Mouse (Mus musculus): ENCODE results near the gene Scn11a. TPM values are rescaled to one million over a fixed set of nuclear protein-coding genes. Genes with fewer than 3 reads are reported as not detected.

The Scn11a gene
- 0.04 and 0.05 TPM in 2 replicates for polyA plus RNA-seq (2015; fragmentation: Nextera tagmentation; extraction: Ambion mirVana)

DNA sequence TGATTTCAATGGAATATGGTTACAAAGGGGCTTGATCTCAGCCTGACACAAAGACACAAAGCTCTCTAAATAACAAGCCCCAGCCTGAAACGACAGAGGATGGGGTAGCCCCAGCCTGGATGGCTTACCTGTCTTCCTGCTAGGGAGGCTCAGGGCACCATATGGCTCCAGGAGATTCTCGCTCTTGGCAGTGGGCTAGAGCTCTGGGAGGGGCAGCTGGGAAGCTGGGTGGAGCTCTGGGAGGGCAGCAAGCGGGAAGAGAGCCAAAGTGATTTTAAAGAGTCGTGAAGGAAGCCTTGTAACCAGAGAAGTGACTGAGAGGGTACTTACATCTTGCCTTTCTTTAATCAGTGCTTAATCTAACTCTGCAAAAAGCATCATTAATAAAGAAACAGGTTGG lies at the start of gene Scn11a:
TSS of gene Scn11a (minus strand) at position 160 of the 400 bp plus-strand sequence.
- no peak within 1 kb of the TSS for H3K4me2 ChIP-seq (replicated peaks)
- 22% methylated on average over 4 of the region's 4 CpGs for WGBS
- H3K4me3 ChIP-seq, result no peak within 1 kb of the TSS
- H3K27ac ChIP-seq, result no peak within 1 kb of the TSS
- no peak within 1 kb of the TSS for H3K9ac ChIP-seq
- no peak for ATAC-seq (ENCODE audit: low FRiP score, low read depth)
- no peaks in the 10 kb centered on the region for H3K27me3 ChIP-seq
- H3K36me3 ChIP-seq, result no peaks in the 10 kb centered on the region
- H3K4me1 ChIP-seq, result peaks cover 18% of the 10 kb centered on the region
- no peaks in the 10 kb centered on the region for H3K9me3 ChIP-seq

DNA sequence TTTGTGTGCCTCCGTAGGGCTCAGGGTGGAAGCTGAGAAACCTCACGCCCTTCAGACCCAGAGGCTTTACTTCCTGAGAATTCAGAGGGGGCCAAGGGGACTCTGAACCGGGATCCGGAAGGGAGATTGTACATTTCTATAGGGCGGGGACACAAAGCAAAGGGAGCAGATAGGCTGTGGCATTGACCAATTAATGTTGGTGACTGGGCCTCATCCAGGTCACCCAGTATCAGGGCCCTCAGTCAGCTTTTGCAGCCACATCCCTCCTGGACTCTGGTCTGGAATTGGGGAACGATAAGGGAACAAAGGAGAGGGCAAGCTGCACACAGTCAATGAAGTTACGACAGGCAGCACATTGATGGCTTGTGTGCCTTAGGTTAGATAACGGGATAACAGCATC lies 28.9 kb upstream of the Scn11a start:
- peaks cover 9% of the 10 kb centered on the region; the same call in 1 of the 2 replicates for H3K9me3 ChIP-seq
- 68% methylated on average over 8 of the region's 8 CpGs for WGBS
- no peak overlapping the region for H3K9ac ChIP-seq
- H3K4me1 ChIP-seq, result peaks cover 5% of the 10 kb centered on the region
- no peak overlapping the region for H3K27ac ChIP-seq
- H3K27me3 ChIP-seq, result no peaks in the 10 kb centered on the region
- ATAC-seq (ENCODE audit: low FRiP score, low read depth), result no peak
- no peak overlapping the region for H3K4me3 ChIP-seq
- H3K36me3 ChIP-seq, result no peaks in the 10 kb centered on the region
- no peak overlapping the region for H3K4me2 ChIP-seq (replicated peaks)

DNA sequence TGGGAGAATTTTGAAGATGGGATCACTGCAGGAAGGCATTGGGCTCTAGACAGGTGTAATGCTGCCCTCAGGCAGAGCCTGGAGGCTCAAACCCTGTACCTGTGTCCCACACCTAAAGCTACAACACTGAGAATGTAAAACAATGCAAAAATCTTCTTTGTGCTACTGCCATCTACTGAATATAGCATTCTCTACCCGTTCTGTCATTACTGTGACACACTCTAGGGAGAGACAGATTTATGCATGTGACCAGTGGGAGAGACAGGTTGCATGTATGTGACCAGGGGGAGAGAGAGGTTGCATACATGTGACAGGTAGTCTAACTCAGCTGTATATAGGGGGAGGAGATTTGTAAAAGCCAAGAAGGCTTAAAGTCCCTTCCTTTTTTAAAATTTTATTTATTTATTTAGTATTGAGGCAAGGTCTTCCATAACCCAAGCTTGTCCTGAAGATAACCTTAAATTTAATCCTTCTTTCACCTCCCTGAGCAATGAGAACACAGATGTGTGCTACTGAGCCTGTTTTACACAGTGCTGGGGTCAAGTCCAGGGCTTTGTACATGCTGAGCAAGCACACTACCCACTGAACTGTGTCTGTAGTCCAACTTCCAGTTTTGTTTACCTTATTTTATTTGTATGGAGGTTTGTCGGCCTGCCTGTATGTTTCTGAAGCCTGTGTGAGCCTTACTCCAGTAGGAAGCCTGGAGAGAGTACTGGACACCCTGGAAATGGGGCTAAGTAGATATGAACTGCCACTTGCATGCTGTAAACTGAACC lies 28.0 kb upstream of the Scn11a start:
- H3K27me3 ChIP-seq, result no peaks in the 10 kb centered on the region
- ATAC-seq (ENCODE audit: low FRiP score, low read depth), result no peak
- H3K4me2 ChIP-seq (replicated peaks), result no peak overlapping the region
- no peak overlapping the region for H3K27ac ChIP-seq
- no peak overlapping the region for H3K4me3 ChIP-seq
- peaks cover 11% of the 10 kb centered on the region for H3K4me1 ChIP-seq
- 62% methylated on average over 2 of the region's 2 CpGs for WGBS
- H3K9ac ChIP-seq, result no peak overlapping the region
- H3K36me3 ChIP-seq, result no peaks in the 10 kb centered on the region
- peaks cover 9% of the 10 kb centered on the region; the same call in 1 of the 2 replicates for H3K9me3 ChIP-seq

DNA sequence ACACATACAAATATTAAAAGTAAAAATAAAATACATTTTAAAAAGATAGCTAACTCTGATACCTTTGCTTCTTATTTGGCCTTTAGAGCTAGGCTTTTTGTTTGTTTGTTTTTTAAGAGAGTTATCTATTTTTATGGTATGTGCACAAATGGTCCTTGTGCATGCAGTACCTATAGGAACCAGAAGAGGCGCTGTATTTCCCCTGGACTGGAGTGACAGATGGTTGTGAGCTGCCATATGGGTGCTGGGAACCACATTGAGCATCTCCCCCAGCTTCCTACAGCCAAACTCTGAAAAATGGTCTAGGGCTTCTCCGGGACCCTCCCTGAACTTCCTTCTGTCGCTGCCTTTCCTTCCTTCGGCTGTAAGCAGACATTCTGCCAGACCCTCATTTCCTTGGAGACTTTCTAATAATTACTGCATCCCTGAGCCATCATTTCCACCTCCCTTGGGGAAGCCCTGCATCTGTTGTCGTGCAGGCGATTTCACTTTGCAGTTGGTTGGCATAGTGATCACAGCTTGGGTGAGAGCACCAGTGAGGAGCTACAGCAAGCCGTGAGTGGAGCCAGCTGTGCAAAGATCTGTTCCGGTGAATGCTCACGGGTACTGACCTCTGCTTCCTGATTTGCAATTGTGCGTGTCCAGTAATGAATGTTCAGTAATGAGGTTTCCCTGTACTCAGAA lies 27.2 kb upstream of the Scn11a start:
- H3K9ac ChIP-seq, result no peak overlapping the region
- H3K4me2 ChIP-seq (replicated peaks), result no peak overlapping the region
- no peaks in the 10 kb centered on the region for H3K27me3 ChIP-seq
- peaks cover 6% of the 10 kb centered on the region; the same call in 1 of the 2 replicates for H3K9me3 ChIP-seq
- peaks cover 11% of the 10 kb centered on the region for H3K4me1 ChIP-seq
- H3K4me3 ChIP-seq, result no peak overlapping the region
- ATAC-seq (ENCODE audit: low FRiP score, low read depth), result no peak
- WGBS, result 71% methylated on average over 10 of the region's 10 CpGs
- H3K36me3 ChIP-seq, result no peaks in the 10 kb centered on the region
- H3K27ac ChIP-seq, result no peak overlapping the region

DNA sequence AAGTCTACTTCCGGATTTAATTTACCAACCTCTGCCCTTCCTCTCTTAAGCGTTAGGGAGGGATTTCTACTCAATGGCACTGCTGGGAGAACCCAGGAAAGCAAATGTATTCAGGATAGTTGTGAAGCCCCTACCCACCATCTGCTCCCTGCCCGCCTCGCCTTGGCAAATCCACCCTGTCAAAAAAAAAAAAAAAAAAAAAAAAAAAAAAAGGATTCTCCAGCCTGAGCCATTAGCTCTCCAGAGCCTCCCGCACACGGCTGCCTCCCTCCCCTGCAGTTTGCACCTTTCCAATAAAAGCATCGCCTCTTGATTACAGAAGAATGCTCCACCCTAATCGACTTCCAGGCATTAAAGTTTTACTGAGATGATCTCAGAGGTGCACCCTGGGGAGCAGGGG lies 24.0 kb upstream of the Scn11a start:
- Histone ChIP-seq H3K4me2 (replicated peaks) (no peak overlapping the region), H3K27me3 (peaks cover 7% of the 10 kb centered on the region; the same call in 1 of the 2 replicates), H3K36me3 (no peaks in the 10 kb centered on the region), H3K9me3 (no peaks in the 10 kb centered on the region), H3K27ac (no peak overlapping the region), H3K9ac (no peak overlapping the region), H3K4me1 (peaks cover 29% of the 10 kb centered on the region), H3K4me3 (no peak overlapping the region)
- no peak for ATAC-seq (ENCODE audit: low FRiP score, low read depth)
- 16% methylated on average over 8 of the region's 8 CpGs for WGBS

DNA sequence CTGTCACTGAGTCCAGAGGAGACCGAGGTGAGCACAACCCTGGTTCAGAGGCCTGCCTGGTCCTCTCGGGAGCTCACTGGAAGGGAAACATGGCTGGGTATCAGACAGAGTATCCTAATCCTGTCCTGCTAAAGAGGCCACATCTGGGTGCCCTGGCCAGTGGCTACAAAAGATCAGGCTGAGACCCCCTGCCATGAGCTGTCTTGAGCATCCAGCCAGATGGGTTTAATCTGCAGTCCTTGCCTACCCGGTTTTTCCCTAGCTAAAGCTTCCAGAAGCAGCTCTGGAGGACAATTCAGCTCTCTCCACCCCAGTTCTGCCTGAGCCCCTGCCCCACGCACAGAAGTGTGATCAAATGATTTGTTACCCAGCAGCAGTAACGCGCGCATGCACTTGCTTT lies 23.4 kb upstream of the Scn11a start:
- Histone ChIP-seq H3K4me1 (peaks cover 35% of the 10 kb centered on the region), H3K9ac (no peak overlapping the region), H3K27me3 (peaks cover 7% of the 10 kb centered on the region; the same call in 1 of the 2 replicates), H3K27ac (no peak overlapping the region), H3K4me3 (no peak overlapping the region), H3K4me2 (replicated peaks) (no peak overlapping the region), H3K36me3 (no peaks in the 10 kb centered on the region), H3K9me3 (no peaks in the 10 kb centered on the region)
- WGBS, result 25% methylated on average over 7 of the region's 7 CpGs
- ATAC-seq (ENCODE audit: low FRiP score, low read depth), result no peak

DNA sequence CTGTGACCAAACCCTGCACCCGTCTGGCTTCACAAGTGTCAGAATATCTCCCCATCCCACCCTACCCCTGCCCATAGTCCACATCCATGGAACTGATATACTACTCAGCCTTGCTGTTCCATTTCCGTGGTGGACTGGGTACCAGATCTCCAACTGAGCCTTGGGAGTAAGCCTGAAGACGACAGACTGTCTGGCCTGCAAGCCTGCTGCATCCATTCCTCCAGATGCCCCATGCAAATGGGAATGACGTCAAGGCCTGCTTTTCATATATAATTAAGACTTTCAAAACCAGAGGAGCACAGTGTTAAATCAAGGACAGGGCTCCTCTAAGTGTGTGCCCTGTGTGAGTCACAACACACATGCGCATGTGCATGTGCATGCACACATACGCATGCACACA lies 21.9 kb upstream of the Scn11a start:
- Histone ChIP-seq H3K4me2 (replicated peaks) (no peak overlapping the region), H3K9ac (no peak overlapping the region; the same call in 1 of the 2 replicates), H3K27me3 (peaks cover 7% of the 10 kb centered on the region; the same call in 1 of the 2 replicates), H3K4me3 (no peak overlapping the region), H3K4me1 (peaks cover 49% of the 10 kb centered on the region), H3K9me3 (no peaks in the 10 kb centered on the region), H3K36me3 (no peaks in the 10 kb centered on the region), H3K27ac (no peak overlapping the region)
- ATAC-seq (ENCODE audit: low FRiP score, low read depth), result no peak
- 65% methylated on average over 6 of the region's 6 CpGs for WGBS

DNA sequence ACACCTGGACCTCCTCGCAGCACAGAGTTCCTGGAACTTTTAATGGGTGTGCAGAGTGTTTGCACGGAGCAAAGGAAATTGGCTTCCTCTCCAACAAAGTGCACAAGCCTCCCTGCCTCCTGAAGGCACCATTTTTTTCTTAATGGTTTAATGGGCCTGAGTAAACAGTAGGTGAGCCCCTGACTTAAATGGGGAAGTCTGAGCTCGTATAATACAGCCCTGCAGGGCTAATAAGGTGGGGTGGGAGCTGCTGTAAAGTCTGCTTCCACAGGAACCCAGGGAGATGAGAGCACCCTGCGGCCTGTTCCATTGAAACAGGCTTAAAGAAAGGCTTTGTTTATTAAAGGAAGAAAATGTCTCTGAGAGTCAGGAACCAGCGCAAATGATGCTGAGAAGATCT lies 19.5 kb upstream of the Scn11a start:
- WGBS, result 13% methylated on average over 5 of the region's 5 CpGs

DNA sequence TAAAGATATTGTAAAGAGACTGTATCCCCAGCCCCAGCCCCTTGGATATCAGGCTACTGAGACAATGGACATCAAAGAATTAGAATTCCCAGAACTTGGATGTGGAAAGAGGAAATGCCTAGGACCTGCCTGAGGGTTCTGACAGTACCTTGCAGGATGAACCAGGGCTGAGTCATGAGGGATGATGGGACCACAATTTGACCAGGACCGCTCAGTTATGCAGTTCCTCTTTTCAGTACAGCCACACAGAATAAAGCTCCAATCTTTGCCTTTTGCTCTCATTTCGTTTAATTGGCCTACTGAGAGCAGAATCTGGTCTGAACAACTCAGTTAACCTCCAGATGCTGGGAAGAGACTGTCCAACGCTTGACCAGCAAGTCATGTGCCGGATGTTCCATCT lies 18.3 kb upstream of the Scn11a start:
- no peaks in the 10 kb centered on the region for H3K9me3 ChIP-seq
- no peaks in the 10 kb centered on the region for H3K36me3 ChIP-seq
- H3K4me1 ChIP-seq, result peaks cover 42% of the 10 kb centered on the region
- no peak overlapping the region for H3K4me3 ChIP-seq
- ATAC-seq (ENCODE audit: low FRiP score, low read depth), result no peak
- no peak overlapping the region for H3K9ac ChIP-seq
- 77% methylated on average over 4 of the region's 4 CpGs for WGBS
- H3K27me3 ChIP-seq, result peaks cover 7% of the 10 kb centered on the region; the same call in 1 of the 2 replicates
- H3K4me2 ChIP-seq (replicated peaks), result no peak overlapping the region
- no peak overlapping the region for H3K27ac ChIP-seq

More for the DNA sequence above, 19.5 kb upstream of the Scn11a start:
- Histone ChIP-seq H3K27ac (peak overlapping the region; percentile 61; the same call in 1 of the 2 replicates), H3K27me3 (peaks cover 7% of the 10 kb centered on the region; the same call in 1 of the 2 replicates), H3K9me3 (no peaks in the 10 kb centered on the region), H3K4me1 (peaks cover 52% of the 10 kb centered on the region), H3K36me3 (no peaks in the 10 kb centered on the region), H3K4me2 (replicated peaks) (peak overlapping the region; percentile 28), H3K9ac (no peak overlapping the region), H3K4me3 (no peak overlapping the region)
- peak; percentile 69; the same call in 1 of the 2 replicates for ATAC-seq (ENCODE audit: low FRiP score, low read depth)

DNA sequence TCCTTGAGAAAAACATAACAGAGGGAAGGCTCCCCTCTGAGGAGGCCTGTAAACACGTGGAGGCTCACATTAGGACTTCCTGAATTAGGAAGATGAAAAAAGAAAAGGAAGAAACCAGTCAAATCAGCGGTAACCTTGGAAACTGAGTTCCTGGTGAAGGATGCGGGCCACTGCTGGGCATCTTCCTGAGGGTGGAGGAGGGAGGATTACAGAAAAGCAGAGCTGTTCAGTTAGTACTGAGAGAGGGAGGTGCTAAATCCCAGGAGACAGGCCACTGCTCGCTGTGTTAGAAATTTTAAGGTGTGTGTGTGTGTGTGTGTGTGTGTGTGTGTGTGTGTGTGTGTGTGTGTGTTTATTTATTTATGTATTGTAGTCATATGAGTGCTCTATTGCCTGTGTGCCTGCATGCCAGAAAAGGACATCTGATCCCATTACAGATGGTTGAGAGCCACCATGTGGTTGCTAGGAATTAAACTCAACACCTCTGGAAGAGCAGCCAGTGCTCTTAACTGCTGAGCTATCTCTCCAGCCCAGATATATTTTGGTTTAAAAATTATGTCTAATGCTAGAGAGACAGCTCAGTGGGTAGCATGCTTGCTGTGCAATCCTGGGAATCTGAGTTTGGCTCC lies 17.4 kb upstream of the Scn11a start:
- H3K9me3 ChIP-seq, result no peaks in the 10 kb centered on the region
- whole genome bisulfite sequencing, result 19% methylated on average over 4 of the region's 4 CpGs
- no peak overlapping the region for H3K9ac ChIP-seq
- H3K4me3 ChIP-seq, result no peak overlapping the region
- H3K4me2 ChIP-seq (replicated peaks), result no peak overlapping the region
- H3K36me3 ChIP-seq, result no peaks in the 10 kb centered on the region
- peaks cover 42% of the 10 kb centered on the region for H3K4me1 ChIP-seq
- peaks cover 7% of the 10 kb centered on the region; the same call in 1 of the 2 replicates for H3K27me3 ChIP-seq
- no peak overlapping the region for H3K27ac ChIP-seq
- no peak for ATAC-seq (ENCODE audit: low FRiP score, low read depth)

DNA sequence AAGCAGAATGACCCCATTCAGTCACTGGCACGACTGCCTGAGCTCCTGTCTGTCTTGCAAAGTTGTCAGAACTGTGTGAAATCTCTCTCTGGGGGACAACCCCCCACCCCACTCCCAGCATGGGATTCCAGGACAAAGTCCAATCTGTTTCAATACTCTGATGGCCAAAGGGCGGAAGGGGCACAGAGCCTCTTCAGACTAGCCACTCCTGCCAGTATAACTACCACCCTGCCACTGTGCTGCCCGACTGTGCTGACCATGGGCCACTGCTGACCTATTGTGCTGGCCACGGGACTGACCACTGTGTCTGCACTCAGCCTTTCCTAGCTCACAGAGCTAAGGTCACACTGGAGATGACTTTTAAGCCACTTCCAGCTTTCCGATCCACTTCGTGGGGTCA lies 16.8 kb upstream of the Scn11a start:
- ATAC-seq (ENCODE audit: low FRiP score, low read depth), result no peak
- H3K4me2 ChIP-seq (replicated peaks), result no peak overlapping the region
- peaks cover 7% of the 10 kb centered on the region; the same call in 1 of the 2 replicates for H3K27me3 ChIP-seq
- 36% methylated on average over 6 of the region's 6 CpGs for WGBS
- H3K27ac ChIP-seq, result no peak overlapping the region
- H3K4me3 ChIP-seq, result no peak overlapping the region
- no peaks in the 10 kb centered on the region for H3K36me3 ChIP-seq
- H3K9me3 ChIP-seq, result no peaks in the 10 kb centered on the region
- peaks cover 42% of the 10 kb centered on the region for H3K4me1 ChIP-seq
- no peak overlapping the region for H3K9ac ChIP-seq

DNA sequence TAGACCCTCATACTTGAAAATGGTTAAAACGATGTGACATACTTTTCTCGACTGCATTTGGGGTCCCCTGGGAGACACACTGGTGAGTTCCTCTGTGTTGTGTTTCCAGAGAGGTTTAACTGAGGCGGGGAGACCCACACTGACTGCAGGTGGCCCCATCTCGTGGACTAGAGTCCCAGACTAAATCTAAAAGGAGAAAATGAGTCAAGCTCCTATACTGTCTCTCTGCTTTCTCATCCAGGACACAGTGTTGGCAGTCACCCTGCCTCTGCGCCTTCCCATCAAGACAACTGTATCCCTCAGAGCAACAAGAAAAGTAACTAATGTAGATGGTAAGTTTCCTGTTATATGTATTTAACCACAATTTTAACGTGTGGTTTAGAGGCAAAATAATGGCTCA lies 15.9 kb upstream of the Scn11a start:
- Histone ChIP-seq H3K4me1 (peaks cover 39% of the 10 kb centered on the region), H3K27ac (no peak overlapping the region), H3K9ac (no peak overlapping the region), H3K9me3 (no peaks in the 10 kb centered on the region), H3K4me2 (replicated peaks) (no peak overlapping the region), H3K4me3 (no peak overlapping the region), H3K27me3 (no peaks in the 10 kb centered on the region), H3K36me3 (no peaks in the 10 kb centered on the region)
- 68% methylated on average over 6 of the region's 6 CpGs for WGBS
- no peak for ATAC-seq (ENCODE audit: low FRiP score, low read depth)

Data from limb, embryonic 13.5 days (tissue).